ENCODE assay signal across 15 mouse cellular contexts in genomic region chr2:22784771-22785170, GRCm38 (mm10).
"Had no signal": no experiment of that assay in that cellular context is flagged by ENCODE, and none has a peak within 500 bp of the region (broad histone marks: within the 10 kb centered on the region; RNA-seq: fewer than 3 reads in every experiment).

No protein-coding gene starts in this region.

- DNase-seq: kidney, adult 18-20 months; kidney, adult 9 months; kidney, postnatal 25 days; liver; lung, adult 2 months; lung, postnatal 4 days; midbrain, embryonic 14.5 days; retina, postnatal 1 day; right cerebral cortex, postnatal 25 days had no signal

- H3K36me3 ChIP-seq: limb, embryonic 10.5 days; limb, embryonic 13.5 days; liver, embryonic 15.5 days; neural tube, embryonic 13.5 days; stomach, embryonic 15.5 days had no signal

- H3K27me3 ChIP-seq: limb, embryonic 13.5 days; liver, embryonic 12.5 days; liver, embryonic 15.5 days; neural tube, embryonic 13.5 days; stomach, embryonic 15.5 days had no signal

- H3K9me3 ChIP-seq: limb, embryonic 10.5 days; limb, embryonic 13.5 days; liver, embryonic 12.5 days; liver, embryonic 15.5 days; neural tube, embryonic 13.5 days; stomach, embryonic 15.5 days had no signal

- H3K4me1 ChIP-seq: limb, embryonic 10.5 days; limb, embryonic 13.5 days; neural tube, embryonic 13.5 days; stomach, embryonic 15.5 days had no signal

- H3K4me3 ChIP-seq: limb, embryonic 10.5 days; limb, embryonic 13.5 days; liver, embryonic 12.5 days; liver, embryonic 15.5 days; neural tube, embryonic 13.5 days; stomach, embryonic 15.5 days had no signal

- H3K27ac ChIP-seq: limb, embryonic 10.5 days; limb, embryonic 13.5 days; liver, embryonic 12.5 days; liver, embryonic 15.5 days; neural tube, embryonic 13.5 days; stomach, embryonic 15.5 days had no signal
